Mouse (Mus musculus) myocyte (in vitro differentiated cells): ENCODE data around the gene Vegfb. TPM values are rescaled to one million over a fixed set of nuclear protein-coding genes. Genes with fewer than 3 reads are reported as not detected.
A peak's percentile ranks its signal among the peaks of the same experiment; 100 is the strongest.

Source experiments
- H3K27me3 ChIP-seq: one replicate; pipeline ENCODE4 v1.6.1; 2011; ENCODE audit not compliant: control insufficient read depth, insufficient read depth, insufficient read length
- H3K36me3 ChIP-seq: one replicate; pipeline ENCODE4 v1.6.1; 2011; ENCODE audit not compliant: control insufficient read depth, insufficient read depth
- H3K4me2 ChIP-seq: one replicate; pipeline ENCODE4 v1.6.1; 2011; ENCODE audit warnings: low read depth, control low read depth
- H3K4me3 ChIP-seq: one replicate; pipeline ENCODE4 v1.5.1; 2011; ENCODE audit warnings: mild to moderate bottlenecking, control low read depth, moderate library complexity
- H3K79me2 ChIP-seq: one replicate; pipeline ENCODE4 v1.6.1; 2011; ENCODE audit not compliant: control insufficient read depth, insufficient read depth
- H3ac ChIP-seq: one replicate; pipeline ENCODE4 v1.6.1; 2011; ENCODE audit not compliant: control insufficient read depth, insufficient read length
- CEBPB ChIP-seq: IDR thresholded peaks from 2 replicates; pipeline ENCODE4 v1.6.1; 2011; ENCODE audit warnings: mild to moderate bottlenecking, moderate library complexity; ENCODE audit not compliant: poor library complexity, insufficient read depth, severe bottlenecking
- E2F4 ChIP-seq: IDR thresholded peaks from one replicate; pipeline ENCODE4 v1.6.1; 2011; ENCODE audit warnings: mild to moderate bottlenecking, control low read depth, moderate library complexity; ENCODE audit not compliant: insufficient read depth
- MAX ChIP-seq: IDR thresholded peaks from one replicate; pipeline ENCODE4 v1.6.1; 2011; ENCODE audit warnings: low read depth, mild to moderate bottlenecking, control low read depth
- MYOD1 ChIP-seq, 3 experiments: IDR thresholded peaks; one replicate each; pipeline ENCODE4 v1.6.1; 2011; ENCODE audit warnings: control low read depth in 2 of 3, low read depth in 2 of 3, mild to moderate bottlenecking in 2 of 3, moderate library complexity in 1 of 3; ENCODE audit not compliant: insufficient read length in 2 of 3, control insufficient read depth in 1 of 3
- MYOG ChIP-seq, 3 experiments: IDR thresholded peaks; one replicate each; pipeline ENCODE4 v1.6.1; 2011; ENCODE audit warnings: control low read depth in 2 of 3, low read depth in 2 of 3, mild to moderate bottlenecking in 2 of 3; ENCODE audit not compliant: insufficient read length in 2 of 3, control insufficient read depth in 1 of 3, insufficient read depth in 1 of 3
- POLR2A ChIP-seq: IDR thresholded peaks from one replicate; pipeline ENCODE4 v1.6.1; 2011; ENCODE audit warnings: low read depth, mild to moderate bottlenecking, control low read depth, moderate library complexity; ENCODE audit not compliant: insufficient read length
- POLR2AphosphoS2 ChIP-seq: IDR thresholded peaks from one replicate; pipeline ENCODE4 v1.6.1; 2011; ENCODE audit warnings: low read depth, control low read depth; ENCODE audit not compliant: insufficient read length
- REST ChIP-seq: IDR thresholded peaks from one replicate; pipeline ENCODE4 v1.6.1; 2011; ENCODE audit warnings: mild to moderate bottlenecking, control low read depth, moderate library complexity; ENCODE audit not compliant: insufficient read depth, insufficient read length
- SRF ChIP-seq: IDR thresholded peaks from one replicate; pipeline ENCODE4 v1.6.1; 2011; ENCODE audit warnings: low read depth; ENCODE audit not compliant: control insufficient read depth, insufficient read length
- TCF12 ChIP-seq: IDR thresholded peaks from one replicate; pipeline ENCODE4 v1.6.1; 2011; ENCODE audit warnings: mild to moderate bottlenecking, control low read depth; ENCODE audit not compliant: poor library complexity, insufficient read depth, severe bottlenecking
- TCF3 ChIP-seq: IDR thresholded peaks from one replicate; pipeline ENCODE4 v1.6.1; 2011; ENCODE audit warnings: low read depth, control low read depth; ENCODE audit not compliant: insufficient read length
- USF1 ChIP-seq: IDR thresholded peaks from one replicate; pipeline ENCODE4 v1.6.1; 2011; ENCODE audit warnings: low read depth, mild to moderate bottlenecking, control low read depth, moderate library complexity
- polyA plus RNA-seq: library from polyadenylated mRNA; unstranded; fragments of >200 nt; fragmentation: generic; extraction: Trizol; gene quantifications from one replicate; pipeline ENCODE4 v1.2.1, GENCODE M21; 2012; ENCODE audit warnings: missing spikeins

The Vegfb gene
- polyA plus RNA-seq, 1 experiment: 49.2 TPM

DNA sequence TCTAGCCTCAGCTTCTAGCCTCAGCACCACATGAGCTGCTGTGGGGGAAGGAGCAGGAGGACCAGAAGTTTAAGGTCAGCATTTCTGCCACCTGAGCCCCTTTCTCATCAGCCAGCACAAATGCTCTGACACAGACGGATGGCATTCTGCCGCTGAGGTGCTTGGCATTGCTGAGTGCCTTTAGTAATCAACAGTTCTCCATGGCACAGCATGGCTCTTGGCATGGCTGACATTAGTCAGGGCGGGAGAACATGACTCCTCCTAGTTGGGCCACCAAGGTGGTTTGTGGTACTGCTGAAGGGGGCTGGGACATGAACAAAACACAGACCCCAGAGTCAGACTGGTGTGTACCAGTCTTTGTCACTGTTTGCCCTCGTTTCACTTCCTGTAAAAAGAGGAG is 39.3 kb downstream of the Vegfb start:
- TF ChIP-seq USF1 (no peak), MAX (no peak), MYOG (IDR thresholded peaks at IDR 0.05; ENCODE audit: control insufficient read depth in 1 of 3, insufficient read depth in 1 of 3, insufficient read length in 2 of 3, low read depth in 2 of 3) (no peak), SRF (no peak), POLR2AphosphoS2 (no peak), POLR2A (no peak), REST (no peak), TCF3 (no peak), TCF12 (no peak), CEBPB (no peak), E2F4 (no peak)
- H3K36me3 ChIP-seq: no peaks in the 10 kb centered on the region
- no peak overlapping the region for H3ac ChIP-seq
- no peaks in the 10 kb centered on the region for H3K27me3 ChIP-seq
- peaks cover 7% of the 10 kb centered on the region for H3K79me2 ChIP-seq
- H3K4me2 ChIP-seq: no peak overlapping the region
- no peak overlapping the region for H3K4me3 ChIP-seq

DNA sequence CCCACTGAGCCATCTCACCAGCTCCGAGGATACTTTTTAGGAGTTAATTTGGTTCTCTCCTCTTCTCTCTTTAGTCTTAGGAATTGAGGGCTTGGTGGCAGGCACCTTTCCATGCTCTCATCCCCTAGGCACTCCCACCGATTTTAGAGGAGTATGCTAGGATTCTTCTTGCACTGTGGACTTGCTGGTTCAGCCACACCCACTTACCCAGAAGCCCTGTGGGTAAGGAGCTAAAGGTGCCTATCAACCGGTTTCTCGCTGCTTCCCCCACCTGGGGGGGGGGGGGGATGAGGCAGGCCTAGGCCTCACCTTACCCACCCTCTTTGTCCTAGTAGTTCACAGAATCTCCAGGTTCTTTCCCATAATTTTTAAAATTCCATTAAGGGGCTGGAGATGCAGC is 39.7 kb downstream of the Vegfb start:
- H3K79me2 ChIP-seq: peaks cover 10% of the 10 kb centered on the region
- no peak for TF ChIP-seq POLR2AphosphoS2
- TF ChIP-seq MYOD1 (IDR thresholded peaks at IDR 0.05; ENCODE audit: control insufficient read depth in 1 of 3, insufficient read length in 2 of 3, low read depth in 2 of 3): no peak
- TF ChIP-seq CEBPB: no peak
- TF ChIP-seq E2F4: no peak
- no peak for TF ChIP-seq SRF
- no peak for TF ChIP-seq MYOG (IDR thresholded peaks at IDR 0.05; ENCODE audit: control insufficient read depth in 1 of 3, insufficient read depth in 1 of 3, insufficient read length in 2 of 3, low read depth in 2 of 3)
- no peak for TF ChIP-seq TCF12
- TF ChIP-seq REST: no peak
- no peak for TF ChIP-seq TCF3
- no peak for TF ChIP-seq POLR2A
- no peak for TF ChIP-seq MAX
- TF ChIP-seq USF1: no peak
- no peak overlapping the region for H3K4me3 ChIP-seq
- no peaks in the 10 kb centered on the region for H3K36me3 ChIP-seq
- no peak overlapping the region for H3K4me2 ChIP-seq
- no peak overlapping the region for H3ac ChIP-seq
- no peaks in the 10 kb centered on the region for H3K27me3 ChIP-seq

DNA sequence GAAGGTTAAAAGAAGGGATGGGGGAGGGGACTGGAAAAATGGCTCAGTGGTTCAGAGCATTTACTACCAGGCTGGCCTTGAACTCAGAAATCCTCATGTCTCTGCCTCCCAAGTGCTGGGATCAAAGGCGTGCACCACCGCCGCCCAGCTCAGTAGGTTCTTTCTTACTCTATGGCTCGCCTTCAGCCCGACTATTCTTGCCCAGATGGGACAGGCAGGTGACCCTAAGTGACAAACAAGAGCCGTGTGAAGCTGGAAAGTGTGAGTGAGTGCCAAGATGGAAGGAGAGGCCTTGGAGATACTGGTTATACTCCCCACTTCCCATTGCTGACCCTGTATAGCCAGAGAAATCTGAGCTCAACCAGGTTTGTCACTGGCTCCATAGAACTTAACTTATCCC is 43.7 kb downstream of the Vegfb start:
- no peaks in the 10 kb centered on the region for H3K36me3 ChIP-seq
- no peak overlapping the region for H3ac ChIP-seq
- H3K4me2 ChIP-seq: no peak overlapping the region
- TF ChIP-seq POLR2AphosphoS2 (no peak), POLR2A (no peak), REST (no peak), CEBPB (no peak), TCF12 (no peak)
- peaks cover 14% of the 10 kb centered on the region for H3K79me2 ChIP-seq
- no peak overlapping the region for H3K4me3 ChIP-seq
- H3K27me3 ChIP-seq: no peaks in the 10 kb centered on the region

DNA sequence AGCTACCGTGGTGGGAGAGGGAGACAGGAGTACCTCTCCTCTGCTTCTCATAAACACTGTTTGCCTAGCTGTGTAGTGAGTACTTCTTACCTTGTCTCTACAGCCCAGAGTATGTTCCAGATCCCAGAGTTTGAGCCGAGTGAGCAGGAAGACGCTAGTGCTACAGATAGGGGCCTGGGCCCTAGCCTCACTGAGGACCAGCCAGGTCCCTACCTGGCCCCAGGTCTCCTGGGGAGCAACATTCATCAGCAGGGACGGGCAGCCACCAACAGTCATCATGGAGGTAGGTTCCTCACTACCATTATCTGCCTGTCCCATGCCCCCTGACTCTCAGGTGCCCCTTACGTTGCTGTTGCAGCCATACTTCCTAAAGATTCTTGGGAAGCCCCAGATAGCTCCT is 44.7 kb downstream of the Vegfb start:
- Histone ChIP-seq H3K36me3 (no peaks in the 10 kb centered on the region), H3K4me2 (peak overlapping the region; percentile 87), H3K4me3 (peak overlapping the region; percentile 98), H3K79me2 (peaks cover 14% of the 10 kb centered on the region), H3ac (peak overlapping the region; percentile 13), H3K27me3 (no peaks in the 10 kb centered on the region)
- no peak for TF ChIP-seq MYOG (IDR thresholded peaks at IDR 0.05; ENCODE audit: control insufficient read depth in 1 of 3, insufficient read depth in 1 of 3, insufficient read length in 2 of 3, low read depth in 2 of 3)
- TF ChIP-seq MYOD1 (IDR thresholded peaks at IDR 0.05; ENCODE audit: control insufficient read depth in 1 of 3, insufficient read length in 2 of 3, low read depth in 2 of 3): no peak
- no peak for TF ChIP-seq USF1
- TF ChIP-seq TCF12: no peak
- TF ChIP-seq E2F4: no peak
- TF ChIP-seq REST: no peak
- TF ChIP-seq SRF: no peak
- no peak for TF ChIP-seq CEBPB

DNA sequence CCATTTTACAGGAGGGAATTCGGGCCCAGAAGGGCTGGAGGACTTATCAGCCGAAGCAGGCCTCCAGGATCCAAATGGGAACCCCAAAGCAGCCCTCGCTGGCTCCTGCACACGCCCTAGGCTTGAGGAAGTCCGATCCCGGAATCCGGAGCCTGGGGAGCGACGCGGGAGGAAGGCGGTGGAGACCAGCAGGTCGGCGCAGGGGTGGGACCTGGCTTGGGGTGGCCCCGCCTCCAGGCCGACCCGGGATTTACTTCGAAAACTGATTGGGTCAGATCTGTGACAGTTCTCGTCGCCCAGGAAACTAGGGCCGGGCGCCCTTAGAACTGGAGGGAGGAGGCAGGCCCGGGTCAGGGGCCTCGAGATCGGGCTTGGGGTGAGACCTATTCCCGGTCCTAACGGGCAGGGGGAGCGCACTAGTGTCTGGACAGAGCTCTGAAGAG is 45.2 kb downstream of the Vegfb start, which contains the start of gene Gpr137:
Gpr137 (minus strand) TSS at position 232 of the 443 bp plus-strand sequence.
- Histone ChIP-seq H3K79me2 (peaks cover 14% of the 10 kb centered on the region), H3K4me2 (peak within 1 kb of the TSS; percentile 87), H3K27me3 (no peaks in the 10 kb centered on the region), H3K4me3 (peak within 1 kb of the TSS; percentile 98), H3K36me3 (no peaks in the 10 kb centered on the region), H3ac (peak within 1 kb of the TSS; percentile 13)
- TF ChIP-seq POLR2A (peak; percentile 63), CEBPB (no peak), POLR2AphosphoS2 (peak; percentile 84), USF1 (no peak)
